ENCODE assay signal across 18 mouse cellular contexts in the genomic region with DNA sequence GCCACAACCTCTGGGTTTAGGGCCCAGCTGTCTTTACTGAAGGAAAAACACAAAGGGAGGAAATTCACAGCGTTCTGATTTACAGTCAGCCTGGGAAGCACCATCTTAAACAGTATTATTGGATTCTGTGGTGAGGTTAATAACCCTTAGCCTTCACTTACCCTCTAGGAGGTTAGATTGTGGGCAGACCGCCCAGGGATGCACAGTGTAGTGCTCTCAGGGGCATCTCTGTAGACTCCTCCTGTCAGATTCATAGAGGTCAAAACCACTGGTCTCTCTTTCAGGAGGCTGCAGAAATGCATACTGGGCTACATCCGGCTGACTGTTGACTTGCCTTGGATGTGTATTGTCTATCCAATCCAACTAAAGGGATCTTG.
DNase-seq lines count a peak whose midpoint lies in the region; ATAC-seq and TF ChIP-seq lines count a peak whose summit lies in the region.
"Had no signal": no experiment of that assay in that cellular context is flagged by ENCODE, and none has a peak within 500 bp of the region (broad histone marks: within the 10 kb centered on the region; RNA-seq: fewer than 3 reads in every experiment).

No protein-coding gene starts in this region.

- no peak overlapping the region for H3K27ac ChIP-seq in kidney, postnatal 0 days
- peak overlapping the region; percentile 75 for H3K27ac ChIP-seq in bone marrow macrophage, adult 2 months (ENCODE audit: insufficient read depth, low read depth, low read length)
- 0 out of 2 replicates have a peak overlapping the region, but pooled peaks have one; percentile 33 for H3K27ac ChIP-seq in neural tube, embryonic 15.5 days (replicated peaks)
- H3K27ac ChIP-seq: embryonic facial prominence, embryonic 15.5 days; left cerebral cortex, adult 2 months; limb, embryonic 10.5 days had no signal

- H3K36me3 ChIP-seq in kidney, postnatal 0 days (ENCODE audit: insufficient read depth, low read length): 0 out of 2 replicates have a peak, but pooled peaks cover 3% of the 10 kb centered on the region
- no peaks in the 10 kb centered on the region for H3K36me3 ChIP-seq in neural tube, embryonic 15.5 days

- peak; percentile 40 for DNase-seq in kidney, postnatal 0 days (ENCODE audit: low spot score)
- DNase-seq in kidney, adult 9 months: no peak
- DNase-seq in R1 (ENCODE audit: low read depth, low spot score): peak; percentile 16
- no peak for DNase-seq in right cerebral cortex, postnatal 36 days (ENCODE audit: low spot score in 2 of 2)
- no peak for DNase-seq in urinary bladder, postnatal 10 days (ENCODE audit: low spot score)
- DNase-seq: adrenal gland, postnatal 10 days; cerebellum, adult 9-10 months; gastrocnemius, postnatal 10 days; lung, adult 2 months; midbrain, embryonic 14.5 days had no signal

- no peak overlapping the region for H3K4me3 ChIP-seq in kidney, postnatal 0 days (replicated peaks; ENCODE audit: low read depth, low read length)
- no peak overlapping the region for H3K4me3 ChIP-seq in bone marrow macrophage, adult 2 months (ENCODE audit: insufficient read depth, low read length)
- no peak overlapping the region for H3K4me3 ChIP-seq in neural tube, embryonic 15.5 days (replicated peaks)
- H3K4me3 ChIP-seq: embryonic facial prominence, embryonic 15.5 days; left cerebral cortex, adult 2 months; limb, embryonic 10.5 days had no signal

- WGBS in kidney, postnatal 0 days: 38% methylated on average over 3 of the region's 3 CpGs
- WGBS in neural tube, embryonic 15.5 days: 55% methylated on average over 3 of the region's 3 CpGs

- no peak overlapping the region for H3K4me2 ChIP-seq in kidney, postnatal 0 days (ENCODE audit: low read length)
- no peak overlapping the region for H3K4me2 ChIP-seq in neural tube, embryonic 15.5 days
- H3K4me2 ChIP-seq: embryonic facial prominence, embryonic 15.5 days; heart, embryonic 11.5 days had no signal

- no peak for TF ChIP-seq CTCF in kidney, postnatal 0 days (IDR thresholded peaks at IDR 0.05; ENCODE audit: low read depth)
- no peak for TF ChIP-seq CTCF in bone marrow macrophage, adult 2 months (IDR thresholded peaks at IDR 0.05; ENCODE audit: low read depth, low read length)

- ATAC-seq in kidney, postnatal 0 days (replicated peaks; ENCODE audit: low FRiP score, low read depth): no peak
- ATAC-seq in neural tube, embryonic 15.5 days (ENCODE audit: low FRiP score): peak; percentile 50; the same call in 1 of the 2 replicates
- ATAC-seq: forebrain, embryonic 14.5 days; intestine, postnatal 0 days had no signal

- no peaks in the 10 kb centered on the region for H3K27me3 ChIP-seq in kidney, postnatal 0 days (ENCODE audit: insufficient read depth, low read length)
- H3K27me3 ChIP-seq in neural tube, embryonic 15.5 days (replicated peaks): no peaks in the 10 kb centered on the region
- H3K27me3 ChIP-seq: embryonic facial prominence, embryonic 15.5 days had no signal

- no peaks in the 10 kb centered on the region for H3K9me3 ChIP-seq in kidney, postnatal 0 days (replicated peaks; ENCODE audit: low read length)
- no peaks in the 10 kb centered on the region for H3K9me3 ChIP-seq in neural tube, embryonic 15.5 days (replicated peaks)
- H3K9me3 ChIP-seq: embryonic facial prominence, embryonic 15.5 days; limb, embryonic 10.5 days had no signal

- no peak overlapping the region for H3K9ac ChIP-seq in kidney, postnatal 0 days (ENCODE audit: low read depth, low read length)
- no peak overlapping the region for H3K9ac ChIP-seq in neural tube, embryonic 15.5 days (replicated peaks)
- H3K9ac ChIP-seq: embryonic facial prominence, embryonic 15.5 days had no signal

- H3K4me1 ChIP-seq in kidney, postnatal 0 days (replicated peaks; ENCODE audit: insufficient read depth, low read length): no peaks in the 10 kb centered on the region
- H3K4me1 ChIP-seq in bone marrow macrophage, adult 2 months (ENCODE audit: control insufficient read depth, insufficient read depth, low read length): peaks cover 52% of the 10 kb centered on the region
- H3K4me1 ChIP-seq in neural tube, embryonic 15.5 days: peaks cover 10% of the 10 kb centered on the region; the same call in 1 of the 2 replicates
- H3K4me1 ChIP-seq: embryonic facial prominence, embryonic 15.5 days; limb, embryonic 10.5 days had no signal

- no peak for TF ChIP-seq POLR2A in bone marrow macrophage, adult 2 months (IDR thresholded peaks at IDR 0.05; ENCODE audit: borderline replicate concordance, low read depth, low read length)

Comparison
In these comparisons a context has a peak if more than half of its experiments do, and no peak if none do; other contexts are left out.
1. DNase-seq: peak in kidney, postnatal 0 days (single experiment) and R1 (single experiment); none in kidney, adult 9 months (single experiment), right cerebral cortex, postnatal 36 days (0 of 2) and urinary bladder, postnatal 10 days (single experiment).